Mouse (Mus musculus): ENCODE results near the gene Zfp638.
"Not testable (repeated sequence)": the region's sequence is repeated elsewhere in the genome, so short reads cannot be mapped to it uniquely, and the experiment has no call there.

Zfp638 gene

DNA sequence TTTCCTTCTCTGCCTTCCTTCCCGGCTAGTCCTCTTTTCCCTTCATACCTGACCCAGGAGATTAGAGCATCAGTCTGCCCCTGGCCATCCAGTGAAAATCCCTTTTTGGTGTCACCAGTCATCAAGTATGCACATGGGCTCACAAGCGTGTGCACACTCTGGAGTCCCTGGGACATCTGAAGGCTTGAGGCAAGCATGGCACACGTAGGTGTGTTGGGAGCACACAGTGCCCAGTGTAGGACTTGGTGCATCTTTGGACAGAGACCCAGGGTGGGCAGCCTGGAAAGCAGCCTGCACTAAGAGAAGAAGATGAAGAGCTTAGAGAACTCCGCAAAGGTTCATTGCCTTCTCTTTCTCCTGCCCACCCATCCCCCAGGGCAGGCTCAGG, 143.0 kb downstream of the Zfp638 start:
- no peak for DNase-seq (ENCODE audit: low spot score)

DNA sequence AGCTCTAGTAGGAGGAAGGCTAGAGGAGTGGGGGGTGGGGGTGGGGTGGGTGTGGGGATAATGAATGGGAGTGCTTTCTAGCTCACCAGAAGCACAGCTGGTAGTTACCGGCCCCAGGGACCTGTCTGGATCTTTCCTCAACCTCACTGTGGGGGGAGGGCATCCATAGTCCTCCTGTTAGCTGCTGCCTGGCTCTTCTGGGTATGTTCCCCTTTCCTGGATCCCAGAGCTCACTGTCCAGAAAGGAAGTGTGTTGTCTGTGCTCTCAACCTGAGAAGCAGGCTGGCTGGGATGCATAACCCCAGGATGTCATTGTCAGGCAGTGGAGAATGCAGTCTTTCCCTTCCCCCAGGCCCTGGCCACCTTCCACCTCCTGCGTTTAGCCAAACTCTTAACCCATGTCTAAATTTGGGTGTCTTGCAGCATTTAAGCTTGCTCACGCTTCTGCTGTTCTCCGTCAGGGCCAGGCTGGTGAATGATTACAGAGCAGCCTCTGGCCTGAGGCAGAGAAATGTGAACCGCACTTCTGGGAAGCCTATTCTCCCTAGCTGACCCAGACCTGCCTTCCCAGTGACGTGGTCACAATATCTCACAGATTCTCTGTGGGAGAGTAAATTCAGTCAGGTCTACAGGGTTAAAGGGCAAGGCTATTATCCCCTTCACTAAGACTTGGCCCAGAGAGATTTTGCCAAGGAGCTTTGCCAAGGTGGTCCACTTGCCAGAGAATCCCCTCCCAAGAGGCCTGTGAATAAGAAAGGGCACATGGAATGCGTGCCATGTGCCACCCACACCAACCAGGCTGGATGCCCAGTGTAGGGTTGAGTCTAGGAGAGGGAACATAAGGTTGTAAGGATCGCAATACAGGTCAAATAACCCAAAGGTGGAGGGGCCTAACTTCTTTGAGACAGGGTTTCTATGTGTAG, 143.7 kb downstream of the Zfp638 start:
- peak; percentile 41 for DNase-seq (ENCODE audit: low spot score)

DNA sequence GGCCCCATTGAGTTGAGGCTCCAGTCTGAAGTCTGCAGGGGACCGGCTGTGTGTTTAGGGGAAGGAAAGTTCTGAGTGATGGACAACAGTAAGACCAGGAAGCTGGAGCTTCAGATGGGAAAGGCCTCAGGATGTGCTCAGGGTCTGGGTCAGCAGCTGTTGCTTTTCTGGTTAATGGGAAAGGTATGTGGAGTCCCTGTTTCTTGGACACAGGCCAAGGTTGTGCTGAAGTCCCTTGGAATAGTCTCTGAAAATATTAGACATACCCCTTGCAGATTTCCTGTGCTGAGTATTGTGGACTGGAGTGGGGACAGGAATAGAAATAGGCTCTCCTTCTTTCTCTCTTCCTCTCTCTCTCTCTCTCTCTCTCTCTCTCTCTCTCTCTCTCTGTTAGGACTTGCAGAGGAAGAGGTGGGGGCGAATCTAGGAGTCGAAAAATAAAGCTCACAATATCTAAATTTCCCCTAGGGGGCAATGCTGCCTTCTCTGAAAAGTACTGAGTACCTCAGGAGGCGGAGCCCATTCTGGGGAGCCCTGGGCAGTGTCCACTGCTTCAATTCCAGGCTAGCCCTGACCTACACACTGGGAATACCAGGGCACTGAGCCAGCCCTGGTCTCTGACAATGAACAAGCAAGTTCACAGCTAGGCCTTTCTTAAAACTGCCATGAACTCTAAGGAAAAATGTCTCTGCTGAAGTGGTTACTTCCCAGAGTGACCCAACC, 148.2 kb downstream of the Zfp638 start:
- peak; percentile 54 for DNase-seq (ENCODE audit: low spot score)

DNA sequence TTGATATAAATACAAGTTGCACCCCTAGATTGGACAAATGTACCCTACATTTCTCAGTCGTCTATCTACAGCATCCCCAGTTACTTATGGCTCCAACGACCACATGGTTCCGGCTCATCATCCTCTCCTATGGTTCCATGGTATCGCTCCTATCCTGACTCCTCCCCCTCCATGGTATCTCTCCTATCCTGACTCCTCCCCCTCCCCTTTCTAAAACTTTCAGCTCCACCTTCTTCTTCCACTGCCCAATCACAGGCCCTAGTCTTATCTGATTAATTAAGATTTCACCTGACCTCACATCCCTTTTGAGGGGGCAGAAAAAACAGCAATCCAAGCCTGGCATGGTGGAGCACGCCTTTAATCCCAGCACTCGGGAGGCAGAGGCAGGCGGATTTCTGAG, 149.9 kb downstream of the Zfp638 start:
- DNase-seq (ENCODE audit: low spot score), result no peak

DNA sequence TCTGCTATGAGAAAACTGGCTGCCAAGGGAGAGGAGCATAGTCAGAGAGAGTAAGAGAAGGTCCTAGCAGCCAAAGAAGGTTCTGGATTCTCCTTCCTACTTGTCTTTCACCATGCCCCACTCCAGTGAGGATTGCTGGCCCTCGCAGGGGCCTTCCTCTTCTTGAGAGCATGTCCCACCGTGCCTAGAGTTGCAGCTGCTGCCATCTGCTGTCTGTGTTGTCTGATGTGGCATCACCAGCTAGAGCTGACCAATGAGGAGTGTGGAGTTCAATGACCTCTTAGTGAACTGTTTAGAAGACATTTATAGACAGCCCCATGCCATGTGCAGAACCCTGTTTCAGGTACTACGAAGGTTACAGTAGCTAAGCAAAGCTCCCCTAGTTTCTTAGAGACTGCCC, 150.5 kb downstream of the Zfp638 start:
- no peak for DNase-seq (ENCODE audit: low spot score)

DNA sequence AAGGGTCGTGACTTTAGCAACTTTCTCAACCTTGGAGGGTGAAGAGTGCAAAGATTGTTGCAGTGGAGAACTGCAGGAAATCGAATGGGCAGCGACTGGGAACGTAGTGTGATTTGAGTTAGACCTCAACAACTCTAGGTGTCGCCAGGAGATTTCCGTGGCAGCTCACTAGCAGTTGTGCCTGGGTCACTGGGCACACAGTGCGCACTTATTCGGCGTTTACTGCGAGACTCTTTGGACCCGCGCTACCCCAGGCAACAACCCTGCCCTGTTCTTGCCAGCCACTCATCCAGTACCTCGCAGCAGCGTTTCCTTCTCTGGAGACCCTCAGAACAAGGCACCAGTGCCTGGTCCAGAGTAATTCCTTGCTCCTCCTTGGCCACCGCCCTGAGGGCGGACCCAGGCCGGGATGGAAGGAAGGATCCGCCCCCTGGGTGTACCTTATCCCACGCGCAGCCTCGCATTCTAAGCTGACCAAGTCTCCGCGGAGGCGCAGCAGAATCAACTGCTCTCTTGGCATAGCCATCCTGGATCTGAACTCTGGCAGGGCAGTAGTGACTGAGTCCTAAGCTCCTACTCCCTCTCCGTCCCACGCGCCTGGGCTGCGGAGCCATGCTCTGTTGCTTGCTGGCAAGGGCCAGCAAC, 152.1 kb downstream of the Zfp638 start:
- peak; percentile 53 for DNase-seq (ENCODE audit: low spot score)

DNA sequence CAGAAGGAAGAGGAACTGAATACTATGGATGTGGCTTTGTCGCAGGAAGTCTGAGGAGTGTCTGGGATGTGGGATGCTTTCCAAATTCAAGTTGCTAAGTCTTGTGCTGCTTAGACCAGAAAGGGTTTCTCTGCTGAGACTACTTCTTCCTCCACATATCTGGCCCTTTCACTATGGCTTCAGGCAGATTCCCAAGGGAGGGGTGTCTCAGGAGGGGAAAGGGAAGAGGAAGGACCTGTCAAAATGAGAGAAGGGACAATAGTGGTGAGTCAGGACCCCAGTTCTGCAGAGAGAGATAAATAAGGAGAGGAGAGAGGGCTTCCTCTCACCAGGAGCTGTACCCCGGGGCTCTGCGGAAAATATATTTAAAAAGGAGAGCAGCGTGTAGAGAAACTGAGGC, 153.1 kb downstream of the Zfp638 start:
- no peak for DNase-seq (ENCODE audit: low spot score)

DNA sequence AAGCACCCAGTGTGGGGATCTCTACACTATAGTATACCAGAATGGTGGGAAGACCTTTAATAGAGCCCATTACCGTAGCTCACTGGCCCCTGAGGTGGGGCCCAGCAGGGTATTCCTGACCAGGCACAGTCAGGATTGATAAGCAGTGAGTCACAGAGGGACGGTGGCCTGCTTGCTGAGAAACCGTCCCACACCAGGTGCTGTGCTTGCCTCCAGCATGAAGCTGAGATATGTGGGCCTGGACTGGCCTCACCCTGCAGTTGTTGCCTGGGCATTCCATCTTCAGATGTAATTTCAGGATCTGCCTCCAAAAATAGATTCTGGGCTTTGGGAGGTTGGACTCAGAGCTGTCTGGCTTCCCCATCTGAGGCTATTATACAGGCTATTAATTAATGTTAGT, 155.1 kb downstream of the Zfp638 start:
- DNase-seq (ENCODE audit: low spot score), result no peak

DNA sequence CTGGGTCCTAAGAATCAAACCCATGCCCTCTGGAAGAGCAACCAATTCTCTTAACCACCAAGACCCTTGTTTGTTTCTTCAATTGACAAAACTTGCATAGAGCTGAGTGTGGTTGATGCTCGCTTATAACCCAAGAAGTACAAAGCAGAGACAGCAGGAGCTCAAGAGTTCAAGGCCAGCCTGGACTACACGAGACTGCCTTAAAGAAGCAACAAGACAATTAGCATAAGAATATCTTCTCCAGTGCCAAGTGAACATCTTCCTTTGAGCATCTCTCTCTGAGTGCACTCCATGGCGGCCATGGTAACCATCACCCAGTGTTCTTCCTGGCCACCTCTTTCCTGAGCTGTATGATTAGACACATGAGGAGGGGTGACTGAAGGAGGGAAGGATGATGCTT, 158.7 kb downstream of the Zfp638 start:
- no peak for DNase-seq (ENCODE audit: low spot score)

DNA sequence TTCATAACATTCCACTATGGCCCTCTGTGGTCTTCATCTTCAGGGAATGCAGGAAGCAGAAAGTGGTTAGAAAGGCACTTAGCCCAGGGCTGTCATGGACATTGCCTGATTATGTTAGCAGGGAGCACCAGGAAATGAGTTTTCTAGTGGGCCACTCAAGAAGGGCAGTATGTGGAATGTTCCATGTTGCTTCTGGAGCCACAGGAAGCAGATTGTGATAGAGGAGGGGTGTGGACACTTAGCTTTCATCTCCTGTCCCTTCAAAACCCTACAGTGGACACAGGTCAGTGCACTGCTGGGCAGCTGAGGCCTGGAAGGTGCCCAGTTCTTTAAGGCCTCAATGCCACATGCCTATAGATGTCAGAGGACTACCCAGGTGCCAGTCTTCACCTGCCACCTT, 161.9 kb downstream of the Zfp638 start:
- no peak for DNase-seq (ENCODE audit: low spot score)

DNA sequence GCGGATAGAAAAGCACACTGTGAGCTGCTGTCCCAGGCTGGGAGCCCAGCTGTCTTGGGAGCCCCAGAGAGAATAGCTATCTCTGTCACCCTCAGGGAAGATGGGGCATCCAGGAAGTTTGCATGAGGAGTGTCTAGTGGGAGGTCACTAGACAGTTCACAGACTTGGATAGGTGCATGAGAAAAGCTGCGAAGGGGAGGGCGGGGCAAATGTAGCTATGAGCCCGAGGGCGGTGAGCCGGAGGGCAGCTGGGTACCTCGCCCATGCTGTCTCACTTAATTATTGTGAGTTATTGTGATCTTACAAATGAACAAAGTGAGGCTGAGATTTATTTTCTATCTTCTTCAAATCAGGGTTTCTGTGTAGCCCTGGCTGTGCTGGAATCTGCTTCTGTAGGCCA, 162.9 kb downstream of the Zfp638 start:
- DNase-seq (ENCODE audit: low spot score), result no peak

DNA sequence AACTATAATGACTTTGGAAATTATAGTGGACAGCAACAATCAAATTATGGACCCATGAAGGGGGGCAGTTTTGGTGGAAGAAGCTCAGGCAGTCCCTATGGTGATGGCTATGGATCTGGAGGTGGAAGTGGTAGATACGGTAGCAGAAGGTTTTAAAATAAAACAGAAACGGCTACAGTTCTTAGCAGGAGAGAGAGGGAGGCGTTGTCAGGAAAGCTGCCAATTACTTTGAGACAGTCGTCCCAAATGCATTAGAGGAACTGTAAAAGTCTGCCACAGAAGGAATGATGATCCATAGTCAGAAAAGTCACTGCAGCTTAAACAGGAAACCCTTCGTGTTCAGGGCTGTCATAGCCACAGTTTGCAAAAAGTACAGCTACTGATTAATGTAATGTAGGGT, 165.6 kb downstream of the Zfp638 start:
- not testable (repeated sequence) for DNase-seq (ENCODE audit: low spot score)
